8 mouse cellular contexts compared by ENCODE assay signal in the genomic region with DNA sequence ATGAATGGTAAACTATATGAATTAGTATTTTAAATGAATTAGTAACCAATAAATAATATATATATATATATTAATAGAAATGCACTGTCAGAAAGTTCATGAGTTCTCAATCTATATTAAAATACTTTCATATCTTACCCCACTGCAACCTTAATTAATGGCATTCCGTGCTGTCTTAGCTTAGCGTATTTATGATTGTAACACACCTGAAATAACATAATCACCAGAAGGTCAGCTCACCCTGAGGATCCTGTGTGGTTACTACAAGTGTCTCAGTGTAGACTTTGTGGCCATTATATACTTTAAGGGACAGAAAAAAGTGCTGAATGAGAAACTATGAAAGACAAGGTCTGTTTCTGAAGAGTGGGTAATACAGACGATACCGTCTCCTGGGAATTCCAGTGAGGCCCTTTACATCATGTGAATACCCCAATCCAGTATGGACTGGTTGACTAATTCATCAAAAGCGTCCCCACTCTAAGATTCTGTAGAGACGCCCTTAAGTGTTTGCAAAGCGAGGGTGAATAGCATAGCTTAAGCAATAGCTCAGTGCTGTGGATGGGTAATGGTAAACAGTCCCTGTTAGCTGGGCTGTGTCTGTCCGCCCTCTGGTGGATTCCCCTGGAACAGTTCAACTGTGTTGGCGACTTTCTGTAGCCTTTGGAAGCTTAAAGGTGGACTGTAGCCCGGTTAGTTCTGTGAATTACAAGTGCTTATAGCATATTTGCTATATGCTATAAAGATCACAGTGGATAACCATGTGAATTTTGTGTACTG.
DNase-seq lines count a peak whose midpoint lies in the region; ATAC-seq lines count a peak whose summit lies in the region.

No protein-coding gene starts in this region.

- peak; percentile 55 to 74 for DNase-seq in cerebellum, postnatal 4 days (ENCODE audit: low spot score in 2 of 2)
- peak; percentile 61 for DNase-seq in gastrocnemius, postnatal 10 days
- DNase-seq in hindlimb bud, embryonic 11.5 days (ENCODE audit: extremely low spot score, low read depth, low spot score) = peak; percentile 28
- DNase-seq in left cerebral cortex, adult 11 months (ENCODE audit: low spot score) = peak; percentile 60
- peak; percentile 93 for DNase-seq in lung, postnatal 36 days
- DNase-seq in retina, postnatal 1 day = peak; percentile 79
- peak; percentile 51 to 76 for DNase-seq in urinary bladder, postnatal 4 days (ENCODE audit: low spot score in 2 of 2)

- ATAC-seq in activated CD4-positive, CD25-positive, alpha-beta regulatory T cell, adult 4 months = peak; percentile 91

Comparison
In these comparisons a context has a peak if more than half of its experiments do, and no peak if none do; other contexts are left out.
1. Peak in every context shown above with its lines: DNase-seq and ATAC-seq.
2. DNase-seq: peak in every context shown above with its lines; median percentile 93 in lung, postnatal 36 days; 79 in retina, postnatal 1 day; 64 in cerebellum, postnatal 4 days; 64 in urinary bladder, postnatal 4 days; 61 in gastrocnemius, postnatal 10 days; 60 in left cerebral cortex, adult 11 months; 28 in hindlimb bud, embryonic 11.5 days.